Mouse (Mus musculus): ENCODE data around the gene Cxcr5. TPM values are rescaled to one million over a fixed set of nuclear protein-coding genes. Genes with fewer than 3 reads are reported as not detected.

The Cxcr5 gene
- polyA plus RNA-seq, 1 experiment from 2014 or later: 0.13 TPM

DNA sequence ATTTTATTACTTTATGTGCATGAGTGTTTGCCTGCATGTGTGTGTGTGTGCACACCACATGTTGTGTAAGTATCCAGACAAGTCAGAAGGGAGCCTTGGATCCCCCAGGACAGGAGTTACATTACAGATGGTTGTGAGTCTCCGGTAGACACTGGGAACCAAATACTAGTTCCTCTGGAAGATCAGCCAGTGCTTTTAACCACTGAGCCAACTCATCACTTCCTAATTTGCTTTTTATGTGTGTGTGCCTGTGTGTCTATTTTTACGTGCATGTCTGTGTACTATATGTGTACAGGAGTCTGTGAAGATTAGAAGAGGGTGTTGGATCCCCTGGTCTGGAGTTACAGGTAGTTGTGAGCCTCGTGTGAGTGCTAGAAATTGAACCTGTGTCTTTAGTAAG lies 21.0 kb downstream of the Cxcr5 start:
- H3K4me1 ChIP-seq (replicated peaks; ENCODE audit: control insufficient read depth, insufficient read depth): no peaks in the 10 kb centered on the region
- H3K4me3 ChIP-seq (ENCODE audit: low read depth, low read length): no peak overlapping the region
- no peaks in the 10 kb centered on the region for H3K9me3 ChIP-seq (ENCODE audit: control insufficient read depth, low read length)
- no peak overlapping the region for H3K9ac ChIP-seq (ENCODE audit: low read length)
- no peak overlapping the region for H3K4me2 ChIP-seq (replicated peaks; ENCODE audit: low read depth)
- H3K27ac ChIP-seq (replicated peaks): no peak overlapping the region
- DNase-seq (ENCODE audit: low spot score) (no peak), ATAC-seq (ENCODE audit: low FRiP score, low TSS enrichment) (no peak)
- WGBS: 79% methylated on average over 3 of the region's 3 CpGs
- H3K36me3 ChIP-seq (ENCODE audit: control insufficient read depth, insufficient read depth, low read length): no peaks in the 10 kb centered on the region
- no peaks in the 10 kb centered on the region for H3K27me3 ChIP-seq (ENCODE audit: control insufficient read depth, insufficient read depth, low read length)
- no peak for TF ChIP-seq CTCF (IDR thresholded peaks at IDR 0.05; ENCODE audit: low read depth)
- TF ChIP-seq EP300 (optimal IDR thresholded peaks at IDR 0.05): no peak

- DNase-seq (ENCODE audit: low spot score) (no peak), ATAC-seq (ENCODE audit: low FRiP score, low TSS enrichment) (no peak)
- H3K36me3 ChIP-seq (ENCODE audit: control insufficient read depth, insufficient read depth, low read length): no peaks in the 10 kb centered on the region
- H3K4me1 ChIP-seq (replicated peaks; ENCODE audit: control insufficient read depth, insufficient read depth): no peaks in the 10 kb centered on the region
- no peak overlapping the region for H3K4me3 ChIP-seq (ENCODE audit: low read depth, low read length)
- 70% methylated on average over 2 of the region's 2 CpGs for WGBS
- no peak overlapping the region for H3K4me2 ChIP-seq (replicated peaks; ENCODE audit: low read depth)
- H3K27ac ChIP-seq (replicated peaks): no peak overlapping the region
- TF ChIP-seq CTCF (IDR thresholded peaks at IDR 0.05; ENCODE audit: low read depth) (no peak), EP300 (optimal IDR thresholded peaks at IDR 0.05) (no peak)
- H3K9ac ChIP-seq (ENCODE audit: low read length): no peak overlapping the region
- H3K9me3 ChIP-seq (ENCODE audit: control insufficient read depth, low read length): no peaks in the 10 kb centered on the region
- no peaks in the 10 kb centered on the region for H3K27me3 ChIP-seq (ENCODE audit: control insufficient read depth, insufficient read depth, low read length)
Observed at GRCm38 (mm10) chr9:44539816-44540421, 21.8 kb downstream of the Cxcr5 start.

- H3K4me1 ChIP-seq (replicated peaks; ENCODE audit: control insufficient read depth, insufficient read depth): no peaks in the 10 kb centered on the region
- DNase-seq (ENCODE audit: low spot score) (no peak), ATAC-seq (ENCODE audit: low FRiP score, low TSS enrichment) (no peak)
- H3K36me3 ChIP-seq (ENCODE audit: control insufficient read depth, insufficient read depth, low read length): no peaks in the 10 kb centered on the region
- no peak overlapping the region for H3K4me2 ChIP-seq (replicated peaks; ENCODE audit: low read depth)
- 0 out of 2 replicates have a peak overlapping the region, but pooled peaks have one; percentile 8 for H3K27ac ChIP-seq (replicated peaks)
- no peaks in the 10 kb centered on the region for H3K9me3 ChIP-seq (ENCODE audit: control insufficient read depth, low read length)
- TF ChIP-seq CTCF (IDR thresholded peaks at IDR 0.05; ENCODE audit: low read depth): no peak
- TF ChIP-seq EP300 (optimal IDR thresholded peaks at IDR 0.05): no peak
- 67% methylated on average over 19 of the region's 19 CpGs for WGBS
- no peaks in the 10 kb centered on the region for H3K27me3 ChIP-seq (ENCODE audit: control insufficient read depth, insufficient read depth, low read length)
- no peak overlapping the region for H3K9ac ChIP-seq (ENCODE audit: low read length)
- H3K4me3 ChIP-seq (ENCODE audit: low read depth, low read length): no peak overlapping the region
Observed at GRCm38 (mm10) chr9:44537625-44538301, 23.9 kb downstream of the Cxcr5 start.

GRCm38 (mm10) chr9:44532991-44533580 lies 28.6 kb downstream of the Cxcr5 start:
- Histone ChIP-seq H3K4me2 (replicated peaks; ENCODE audit: low read depth) (no peak overlapping the region), H3K4me1 (replicated peaks; ENCODE audit: control insufficient read depth, insufficient read depth) (no peaks in the 10 kb centered on the region), H3K27me3 (ENCODE audit: control insufficient read depth, insufficient read depth, low read length) (no peaks in the 10 kb centered on the region), H3K9ac (ENCODE audit: low read length) (no peak overlapping the region), H3K27ac (replicated peaks) (no peak overlapping the region), H3K4me3 (ENCODE audit: low read depth, low read length) (no peak overlapping the region), H3K9me3 (ENCODE audit: control insufficient read depth, low read length) (no peaks in the 10 kb centered on the region), H3K36me3 (ENCODE audit: control insufficient read depth, insufficient read depth, low read length) (no peaks in the 10 kb centered on the region)
- 78% methylated on average over 6 of the region's 6 CpGs for WGBS
- DNase-seq (ENCODE audit: low spot score) (no peak), ATAC-seq (ENCODE audit: low FRiP score, low TSS enrichment) (no peak)
- TF ChIP-seq CTCF (IDR thresholded peaks at IDR 0.05; ENCODE audit: low read depth) (no peak), EP300 (optimal IDR thresholded peaks at IDR 0.05) (no peak)

DNA sequence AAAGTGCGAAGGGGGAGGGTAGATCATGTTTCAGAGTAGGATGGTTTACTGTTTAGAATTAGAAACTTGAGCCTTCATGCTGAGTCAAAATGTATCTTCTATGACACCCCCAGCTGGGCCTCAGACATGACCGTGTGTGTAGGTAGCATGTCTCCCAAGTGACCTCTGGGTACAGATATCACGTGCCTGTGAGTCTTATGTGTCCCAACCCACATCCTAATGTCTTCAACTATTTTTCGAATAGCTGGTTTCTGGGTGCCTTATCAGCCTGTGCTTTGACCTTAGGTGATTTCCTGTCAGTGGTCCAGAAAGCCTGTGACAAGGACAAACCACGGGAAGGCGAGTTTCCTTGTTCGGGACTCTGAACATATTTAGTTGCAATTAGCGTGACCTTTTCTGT lies 33.3 kb downstream of the Cxcr5 start:
- Histone ChIP-seq H3K9ac (ENCODE audit: low read length) (no peak overlapping the region), H3K27ac (replicated peaks) (no peak overlapping the region), H3K9me3 (ENCODE audit: control insufficient read depth, low read length) (no peaks in the 10 kb centered on the region), H3K4me2 (replicated peaks; ENCODE audit: low read depth) (no peak overlapping the region), H3K27me3 (ENCODE audit: control insufficient read depth, insufficient read depth, low read length) (no peaks in the 10 kb centered on the region), H3K4me1 (replicated peaks; ENCODE audit: control insufficient read depth, insufficient read depth) (no peaks in the 10 kb centered on the region), H3K4me3 (ENCODE audit: low read depth, low read length) (no peak overlapping the region), H3K36me3 (ENCODE audit: control insufficient read depth, insufficient read depth, low read length) (no peaks in the 10 kb centered on the region)
- ATAC-seq (ENCODE audit: low FRiP score, low TSS enrichment) (no peak), DNase-seq (ENCODE audit: low spot score) (no peak)
- TF ChIP-seq EP300 (optimal IDR thresholded peaks at IDR 0.05): no peak
- TF ChIP-seq CTCF (IDR thresholded peaks at IDR 0.05; ENCODE audit: low read depth): no peak
- 60% methylated on average over 8 of the region's 8 CpGs for WGBS
